Mouse (Mus musculus) right cerebral cortex, postnatal 36 days (tissue): Measurements from ENCODE around the gene Fgf6.

Experiments
- DNase-seq, 2 experiments: peaks; one replicate each; pipeline ENCODE4 v3.0.0; 2022; ENCODE audit warnings: low spot score in 2 of 2, mixed read lengths in 1 of 2

Fgf6 gene

DNA sequence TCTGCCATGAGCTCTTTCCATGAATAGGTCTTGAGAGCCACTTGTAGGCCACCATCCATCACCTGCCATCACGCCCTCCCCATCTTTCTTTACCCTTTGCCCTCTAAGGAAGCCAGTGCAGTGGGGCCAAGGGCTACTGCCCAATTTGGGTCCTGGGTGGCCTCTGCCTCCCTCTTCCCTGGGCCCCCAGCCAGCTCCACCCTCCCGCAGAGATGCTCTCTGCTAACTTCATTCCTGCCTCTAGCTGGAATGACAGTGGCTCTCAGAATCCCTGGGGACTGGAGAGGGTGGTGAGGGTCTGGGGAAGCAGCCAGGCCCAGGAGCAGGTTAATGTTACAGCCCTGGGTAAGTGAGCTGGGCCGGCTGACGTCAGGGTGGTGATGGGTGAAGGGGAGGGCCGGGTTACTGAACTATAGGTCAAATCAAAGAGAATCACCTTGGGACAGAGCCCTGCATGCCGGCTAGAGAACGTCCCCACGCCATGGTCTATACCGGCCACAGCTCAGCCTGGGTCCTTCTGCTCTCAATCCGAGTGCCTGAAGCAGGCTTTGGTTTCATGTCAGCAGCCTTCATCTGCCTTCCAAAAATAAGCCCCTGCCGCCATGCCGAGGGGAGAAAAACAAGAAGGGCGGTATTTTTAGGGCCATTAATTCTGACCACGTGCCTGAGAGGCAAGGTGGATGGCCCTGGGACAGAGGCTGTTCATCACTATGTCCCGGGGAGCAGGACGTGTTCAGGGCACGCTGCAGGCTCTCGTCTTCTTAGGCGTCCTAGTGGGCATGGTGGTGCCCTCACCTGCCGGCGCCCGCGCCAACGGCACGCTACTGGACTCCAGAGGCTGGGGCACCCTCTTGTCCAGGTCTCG is at the start of gene Fgf6:
TSS of gene Fgf6 (plus strand) at position 681 of the 865 bp plus-strand sequence.
- DNase-seq: no peak

DNA sequence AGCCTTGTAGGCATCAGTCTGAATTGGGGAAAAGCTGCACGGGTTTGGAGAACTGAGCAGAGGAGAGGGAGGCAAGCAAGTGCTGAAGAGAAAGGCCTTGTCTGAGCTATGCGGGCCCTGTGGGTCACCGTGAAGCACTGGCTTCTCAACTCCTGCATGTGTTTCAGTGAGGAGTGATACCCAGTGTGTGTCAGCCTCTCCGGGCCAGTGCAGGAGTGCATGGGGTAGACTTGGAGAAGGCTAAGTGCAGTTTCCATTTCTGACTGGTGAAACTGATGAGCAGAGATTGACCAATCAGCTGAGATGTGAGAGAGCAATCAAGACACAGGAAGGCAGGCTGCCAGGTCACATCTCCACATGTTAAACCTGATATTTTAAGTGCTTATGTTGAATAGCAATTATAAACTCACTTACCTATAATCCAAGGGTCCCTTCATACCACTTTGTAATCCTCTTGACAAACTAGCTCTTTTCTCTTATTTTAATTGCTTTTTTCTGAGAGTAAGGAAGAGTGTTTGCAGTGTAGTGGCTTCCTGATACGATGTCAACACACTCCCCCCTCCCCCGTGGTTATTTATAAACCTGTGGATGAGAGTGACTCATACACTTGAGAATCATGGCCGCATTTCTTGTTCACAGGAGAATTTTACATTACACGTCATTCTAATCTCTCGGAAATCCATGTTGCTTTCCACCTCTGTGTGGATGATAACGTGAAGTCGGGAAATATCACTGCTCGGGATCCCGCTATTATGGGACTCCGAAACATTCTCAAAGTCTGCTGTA is 49.0 kb upstream of the Fgf6 start:
- DNase-seq: peak in 1 of 2 experiments; percentile 18

GRCm38 (mm10) chr6:126981539-126982234 is 33.7 kb upstream of the Fgf6 start:
- no peak for DNase-seq

DNA sequence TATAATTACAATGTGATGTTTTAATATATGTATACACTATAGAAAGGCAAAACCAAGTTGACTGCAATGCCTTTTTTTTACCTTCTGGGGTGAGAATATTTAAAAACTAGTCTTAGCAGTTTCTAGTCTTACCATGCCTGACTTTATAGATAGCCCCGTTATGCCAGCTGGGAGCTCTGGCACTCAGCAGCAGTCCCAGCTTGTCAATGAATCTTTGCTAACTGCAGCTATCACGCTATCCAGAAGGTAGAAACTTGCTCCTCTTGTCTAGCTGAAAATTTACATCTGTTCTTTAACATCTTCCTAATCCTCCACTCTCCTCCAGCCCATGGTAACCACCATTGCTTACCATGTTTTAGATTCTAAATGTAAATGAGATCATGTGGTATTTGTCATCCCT is 21.7 kb upstream of the Fgf6 start:
- DNase-seq: no peak

GRCm38 (mm10) chr6:126995494-126995893 is 19.9 kb upstream of the Fgf6 start:
- no peak for DNase-seq

DNA sequence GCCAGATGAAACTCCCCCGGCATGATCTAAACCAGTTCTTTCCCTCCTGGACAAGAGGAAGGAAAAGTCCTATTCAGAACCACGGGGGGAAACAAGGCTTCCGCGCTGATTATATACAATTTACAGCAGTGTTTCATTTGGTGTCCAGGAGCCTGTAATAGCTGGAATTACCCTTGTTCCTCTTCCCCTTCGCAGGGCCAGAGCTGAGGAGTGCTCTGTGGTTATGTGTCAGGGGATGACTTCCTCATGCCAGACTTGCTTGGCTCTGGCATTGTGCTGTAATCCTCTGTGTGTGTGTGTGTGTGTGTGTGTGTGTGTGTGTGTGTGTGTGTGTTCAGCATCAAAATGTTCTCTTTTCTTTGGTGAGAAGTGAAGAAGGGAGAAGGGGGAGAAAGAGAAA is 19.0 kb upstream of the Fgf6 start:
- DNase-seq: no peak

DNA sequence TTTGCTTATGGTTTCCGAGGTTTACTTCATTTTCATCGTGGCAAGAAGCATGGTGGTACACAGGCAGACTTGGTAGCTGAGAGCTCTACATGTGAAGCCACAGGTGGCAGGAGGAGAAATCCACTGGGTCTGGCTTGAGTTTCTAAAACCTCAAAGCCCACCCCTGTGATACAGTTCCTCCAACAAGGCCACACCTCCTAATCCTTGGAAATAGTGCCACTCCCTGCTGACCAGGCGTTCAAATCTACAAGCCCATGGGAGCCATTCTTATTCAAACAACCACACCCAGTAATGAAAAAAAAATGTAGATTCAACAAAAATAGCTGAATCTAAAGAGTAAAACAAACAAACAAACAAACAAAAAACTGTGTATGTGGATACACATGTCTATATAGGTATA is 9.7 kb upstream of the Fgf6 start:
- DNase-seq: no peak

DNA sequence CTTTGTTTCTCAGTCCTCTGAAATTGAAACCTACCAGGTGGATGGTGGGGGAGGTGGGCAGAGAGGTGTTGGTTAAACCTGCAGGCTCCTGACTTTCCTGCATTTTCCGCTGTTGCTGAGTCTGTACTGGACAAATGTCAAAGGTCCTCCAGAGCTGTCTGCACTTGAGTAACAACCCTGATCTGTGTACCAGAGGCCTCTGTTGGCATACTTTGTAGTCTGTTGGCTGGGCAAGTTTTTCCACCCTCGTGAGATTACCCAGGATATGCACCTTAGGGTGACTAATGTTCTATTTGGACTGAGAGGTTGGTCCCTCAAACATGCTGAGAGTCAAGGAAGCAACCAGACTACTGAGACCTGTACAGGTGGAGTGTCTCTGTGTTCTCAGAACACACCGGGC is 8.8 kb upstream of the Fgf6 start:
- no peak for DNase-seq

DNA sequence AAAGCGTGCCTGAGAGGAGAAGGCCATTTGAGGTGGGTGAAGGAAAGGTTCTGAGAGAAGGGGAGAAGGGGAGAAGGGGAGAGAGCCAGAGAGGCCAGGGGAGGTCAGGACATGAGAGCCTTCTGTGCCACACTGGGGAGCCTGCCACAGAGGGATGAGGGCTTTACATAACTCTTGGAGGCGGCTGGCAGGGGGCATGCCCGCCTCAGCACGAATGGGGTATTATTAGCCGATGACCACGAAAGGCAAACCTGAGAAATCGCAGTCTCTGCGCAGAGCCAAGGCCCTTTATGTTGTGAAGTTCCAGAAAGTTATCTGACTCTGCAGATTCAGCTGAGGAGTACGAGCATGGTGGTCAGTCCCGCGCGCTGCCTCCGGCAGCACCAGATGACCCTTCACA is 5.4 kb upstream of the Fgf6 start:
- DNase-seq: no peak

DNA sequence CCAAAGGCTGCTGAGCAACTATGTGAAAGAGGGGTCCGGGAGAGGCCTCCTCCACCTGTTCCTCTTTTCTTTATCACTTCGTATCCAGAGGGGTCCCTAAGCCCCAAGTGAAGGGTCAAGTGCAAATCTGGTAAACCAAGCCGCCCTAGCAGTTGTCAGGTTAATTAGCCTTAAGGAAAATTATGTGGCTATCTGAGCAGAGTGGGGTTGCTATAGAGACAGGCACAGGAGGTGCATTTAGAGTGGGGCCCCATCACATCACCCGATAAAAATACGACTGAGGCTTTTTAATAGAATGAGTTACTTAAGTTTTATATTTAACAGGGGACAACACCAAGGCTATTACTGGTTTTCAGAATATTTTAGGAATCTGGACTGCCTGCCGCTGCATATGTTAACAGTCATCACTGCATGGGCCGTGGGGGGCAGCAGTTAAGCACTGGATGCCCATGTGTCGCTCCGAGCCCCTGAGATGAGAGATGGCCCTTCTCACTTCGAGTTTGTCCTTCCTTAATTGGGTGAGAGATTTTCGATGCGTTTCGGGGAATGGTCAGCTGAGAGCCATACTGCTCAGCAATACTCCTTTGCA is 3.3 kb upstream of the Fgf6 start:
- no peak for DNase-seq

DNA sequence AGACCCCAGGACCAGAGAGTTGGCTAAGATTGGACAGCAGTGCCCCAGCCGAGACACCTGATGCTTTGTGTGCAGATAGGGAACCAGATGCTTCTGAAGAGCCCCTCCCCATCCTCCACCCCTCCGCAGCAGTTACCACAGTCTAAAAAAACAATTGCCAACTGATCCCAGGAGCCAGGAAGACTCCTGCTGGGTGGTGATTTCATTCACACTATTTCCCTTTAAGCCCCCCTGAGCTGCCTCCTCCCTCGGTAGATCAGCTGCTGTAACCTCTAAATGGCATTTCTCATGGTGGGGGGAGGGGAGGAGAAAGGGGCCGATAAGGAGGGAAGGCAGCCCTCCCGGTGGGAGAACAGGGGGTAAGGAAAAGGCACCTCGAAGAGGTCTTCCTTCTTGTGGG is 3.9 kb downstream of the Fgf6 start:
- DNase-seq: no peak

DNA sequence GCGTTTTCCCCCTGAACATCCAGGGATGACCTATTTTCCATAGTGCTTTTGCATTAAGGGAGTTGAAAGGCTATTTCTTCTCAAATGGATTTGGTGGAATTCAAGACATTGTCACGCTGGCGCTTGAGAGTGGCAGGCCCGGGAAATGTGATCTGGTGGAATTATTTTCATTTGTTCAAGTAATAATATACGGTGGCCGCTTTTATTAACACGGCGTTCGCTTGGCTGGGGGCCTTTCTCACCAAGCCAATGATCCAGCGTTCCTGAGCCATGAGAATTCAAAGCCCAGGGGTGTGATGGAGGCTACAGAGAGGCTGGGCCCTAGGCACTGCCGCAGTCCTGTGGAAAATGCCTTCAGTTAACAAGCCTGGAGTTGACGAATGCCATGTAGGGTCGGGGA is 5.0 kb downstream of the Fgf6 start:
- no peak for DNase-seq

- DNase-seq: no peak
Observed at GRCm38 (mm10) chr6:127024836-127025235, 9.4 kb downstream of the Fgf6 start.

GRCm38 (mm10) chr6:127034760-127035159 is 19.4 kb downstream of the Fgf6 start:
- DNase-seq: no peak

DNA sequence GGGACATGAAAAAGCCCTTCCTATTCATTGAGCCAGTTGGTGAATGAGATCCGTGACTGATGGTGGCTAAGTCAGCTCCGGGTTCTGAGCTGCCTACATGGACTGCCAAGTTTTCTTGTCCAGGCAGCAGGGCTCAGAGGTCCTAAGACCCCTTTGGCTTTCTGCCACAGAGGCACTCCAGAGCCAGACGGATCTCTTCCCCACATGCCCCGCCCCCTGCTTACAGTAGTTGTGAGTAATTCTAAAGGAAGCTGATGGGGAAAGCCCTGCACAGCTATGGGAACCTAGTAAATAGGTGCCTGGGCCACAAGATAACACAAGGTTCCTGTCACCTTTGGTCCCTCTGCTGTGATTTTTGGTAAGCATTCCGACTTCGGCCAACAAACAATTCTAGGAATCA is 29.5 kb downstream of the Fgf6 start:
- DNase-seq: no peak

DNA sequence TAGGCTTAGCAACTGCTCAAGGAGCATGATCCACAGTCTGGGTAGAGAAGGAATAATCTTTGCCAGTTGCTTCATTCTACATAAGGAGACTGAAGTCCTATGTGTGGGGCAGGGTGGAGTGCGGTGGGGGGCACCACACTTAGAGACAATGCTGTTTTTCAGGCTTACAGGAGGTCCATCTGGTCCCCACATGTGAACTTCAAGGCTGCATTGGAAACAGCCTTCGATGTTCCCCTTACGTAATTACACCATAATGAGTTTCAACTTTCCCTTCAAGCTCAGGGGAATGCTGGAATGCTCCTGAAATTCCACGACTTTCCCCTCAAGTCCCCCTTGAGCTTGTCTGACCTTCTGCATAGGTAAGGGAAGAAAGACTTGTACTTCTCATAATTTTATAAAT is 35.5 kb downstream of the Fgf6 start:
- DNase-seq: no peak

DNA sequence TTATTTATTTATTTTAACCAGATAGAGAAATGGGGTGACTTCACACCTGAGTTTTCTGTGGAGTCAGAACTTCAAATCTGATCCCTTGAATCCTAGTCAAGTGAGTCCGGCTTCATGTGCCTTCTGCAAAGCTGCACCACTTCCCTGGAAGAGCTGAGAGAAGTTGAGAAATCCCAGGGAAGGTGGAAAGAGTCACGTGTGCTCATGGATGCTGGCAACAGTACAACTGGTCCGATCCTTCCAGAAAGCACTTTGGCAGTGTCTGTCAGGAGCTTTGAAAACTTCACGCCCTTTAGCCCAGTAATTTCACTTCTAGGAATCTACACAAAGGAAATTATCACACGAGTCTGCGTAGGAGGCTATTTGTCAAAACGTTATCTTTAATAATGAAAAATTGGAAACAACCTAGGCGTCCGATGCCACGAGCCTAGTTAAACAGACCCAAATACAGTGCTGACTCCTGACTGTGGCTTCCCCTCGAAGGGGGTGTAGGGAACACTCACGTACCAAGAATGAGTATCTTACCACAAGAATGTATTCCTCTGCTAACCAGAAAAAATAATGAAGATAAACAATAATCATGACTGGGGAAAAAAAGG is 41.7 kb downstream of the Fgf6 start:
- no peak for DNase-seq

GRCm38 (mm10) chr6:127059975-127060374 is 44.6 kb downstream of the Fgf6 start:
- peak in 1 of 2 experiments; percentile 10 for DNase-seq

DNA sequence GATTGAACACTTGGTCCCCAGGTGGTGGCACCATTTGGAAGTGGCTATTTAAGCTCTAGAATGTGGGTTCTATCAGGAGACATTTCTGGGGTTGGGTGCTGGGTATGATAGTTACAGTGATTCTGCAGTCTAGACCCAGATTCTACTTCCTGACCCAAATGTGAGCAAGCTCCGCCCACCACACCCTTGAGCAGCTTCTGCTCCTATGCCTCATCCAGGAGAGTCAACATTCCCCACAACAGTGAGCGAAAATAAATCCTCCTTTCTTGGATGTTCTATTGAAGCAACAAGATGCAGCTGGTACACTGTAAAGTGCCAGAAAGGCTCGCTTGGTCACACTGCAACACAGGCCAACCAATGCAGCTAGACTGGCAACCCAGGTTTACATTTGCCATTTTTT is 48.5 kb downstream of the Fgf6 start:
- DNase-seq: peak in 1 of 2 experiments; percentile 13

DNA sequence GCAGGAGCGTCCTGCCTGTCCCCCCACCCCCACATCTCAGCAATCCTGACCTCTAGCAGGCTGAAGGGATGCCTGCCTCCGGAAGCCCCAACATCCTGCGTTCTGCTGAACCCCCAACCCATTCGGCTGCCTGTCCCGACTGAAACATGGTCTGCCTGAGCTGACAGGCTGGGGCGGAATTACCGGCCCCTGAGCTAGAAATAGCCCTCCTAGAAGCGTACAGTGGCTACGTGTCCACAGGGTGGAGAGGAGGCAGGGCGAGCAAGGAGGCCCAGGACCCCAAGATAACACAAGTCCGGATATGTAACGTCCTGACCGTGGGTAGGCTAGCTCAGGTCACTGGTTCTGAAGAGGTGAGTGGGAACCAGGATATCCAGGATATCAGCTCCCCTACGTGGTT is 49.4 kb downstream of the Fgf6 start:
- no peak for DNase-seq

GRCm38 (mm10) chr6:127072817-127073216 is 57.4 kb downstream of the Fgf6 start, which contains the start of gene Fgf23:
Gene Fgf23, plus strand, starts transcription at chr6:127072902.
- DNase-seq: no peak
